Mouse (Mus musculus) spleen, embryonic (tissue): Measurements from ENCODE around the gene Cdc42ep3.

Source experiments
- CTCF ChIA-PET: fragments of 350-600 bp; sonication (Branson Sonifier 250); formaldehyde crosslinking; loops from one replicate; lab custom pipeline; 2022; lab: Charles Lee

The Cdc42ep3 gene

GRCm38 (mm10) chr17:79345001-79345709 lies 9.7 kb downstream of the Cdc42ep3 start:
- CTCF ChIA-PET: no interaction called here

- CTCF ChIA-PET: no interaction called here
Observed at GRCm38 (mm10) chr17:79343334-79343946, 11.5 kb downstream of the Cdc42ep3 start.

- CTCF ChIA-PET: no interaction called here
Observed at GRCm38 (mm10) chr17:79342639-79343333, 12.1 kb downstream of the Cdc42ep3 start.

- CTCF ChIA-PET: no interaction called here
Observed at GRCm38 (mm10) chr17:79341946-79342470, 12.9 kb downstream of the Cdc42ep3 start.

GRCm38 (mm10) chr17:79337494-79337893 lies 17.4 kb downstream of the Cdc42ep3 start:
- CTCF ChIA-PET: no interaction called here

GRCm38 (mm10) chr17:79334701-79335100 lies 20.2 kb downstream of the Cdc42ep3 start:
- CTCF ChIA-PET: no interaction called here

- CTCF ChIA-PET: no interaction called here
Observed at GRCm38 (mm10) chr17:79333650-79334049, 21.2 kb downstream of the Cdc42ep3 start.

- CTCF ChIA-PET: no interaction called here
Observed at GRCm38 (mm10) chr17:79332864-79333263, 22.0 kb downstream of the Cdc42ep3 start.

- CTCF ChIA-PET: no interaction called here
Observed at GRCm38 (mm10) chr17:79330397-79330796, 24.5 kb downstream of the Cdc42ep3 start.

GRCm38 (mm10) chr17:79326868-79327376 lies 28.0 kb downstream of the Cdc42ep3 start:
- CTCF ChIA-PET: no interaction called here

- CTCF ChIA-PET: no interaction called here
Observed at GRCm38 (mm10) chr17:79317085-79317751, 37.7 kb downstream of the Cdc42ep3 start.

GRCm38 (mm10) chr17:79315415-79316094 lies 39.3 kb downstream of the Cdc42ep3 start:
- CTCF ChIA-PET: no interaction called here

- CTCF ChIA-PET: no interaction called here
Observed at GRCm38 (mm10) chr17:79310465-79310864, 44.4 kb downstream of the Cdc42ep3 start.

GRCm38 (mm10) chr17:79309506-79309905 lies 45.4 kb downstream of the Cdc42ep3 start:
- CTCF ChIA-PET: no interaction called here

- CTCF ChIA-PET: no interaction called here
Observed at GRCm38 (mm10) chr17:79305644-79306043, 49.2 kb downstream of the Cdc42ep3 start.

- CTCF ChIA-PET: no interaction called here
Observed at GRCm38 (mm10) chr17:79303744-79304497, 51.0 kb downstream of the Cdc42ep3 start.

GRCm38 (mm10) chr17:79303238-79303637 lies 51.7 kb downstream of the Cdc42ep3 start:
- CTCF ChIA-PET: no interaction called here

GRCm38 (mm10) chr17:79299925-79300324 lies 55.0 kb downstream of the Cdc42ep3 start:
- CTCF ChIA-PET: no interaction called here

GRCm38 (mm10) chr17:79298968-79299367 lies 55.9 kb downstream of the Cdc42ep3 start:
- CTCF ChIA-PET: no interaction called here

- CTCF ChIA-PET: no interaction called here
Observed at GRCm38 (mm10) chr17:79295926-79296325, 59.0 kb downstream of the Cdc42ep3 start.
